Mouse (Mus musculus): ENCODE data around the gene Tmem14c. TPM values are rescaled to one million over a fixed set of nuclear protein-coding genes. Genes with fewer than 3 reads are reported as not detected.

Tmem14c gene
- total and polyA plus RNA-seq, 3 experiments = 140 to 183 (median 178) TPM

GRCm38 (mm10) chr13:41021607-41022006 lies 5.5 kb downstream of the Tmem14c start:
- dilution Hi-C loops (cut with MboI; ENCODE audit: extremely low pct_ligation_motif_present, extremely low pct_unique_long_range_greater_than_20kb, low sequenced_read_pairs) (no loop called here), in situ Hi-C loops (cut with MboI; ENCODE audit: low pct_ligation_motif_present, low pct_unique_long_range_greater_than_20kb, low sequenced_read_pairs) (loop anchor here (25.0 kb wide), 2 partner anchors 216 to 566 kb away; partner anchors contain the start of gene Smim13)
- TF ChIP-seq ETS1 (conservative IDR thresholded peaks at IDR 0.05; ENCODE audit: low read depth, low read length) = no peak
- no peak for TF ChIP-seq SMC3 (IDR thresholded peaks at IDR 0.05; ENCODE audit: low read depth, low read length)
- TF ChIP-seq MXI1 (IDR thresholded peaks at IDR 0.05; ENCODE audit: low read depth, low read length) = no peak
- no peak for TF ChIP-seq POLR2A (IDR thresholded peaks at IDR 0.05; ENCODE audit: low read depth, low read length)
- no peak for TF ChIP-seq CHD2 (IDR thresholded peaks at IDR 0.05; ENCODE audit: low read length)
- TF ChIP-seq JUN (IDR thresholded peaks at IDR 0.05; ENCODE audit: insufficient read depth, low read depth, low read length) = no peak
- TF ChIP-seq BHLHE40 (IDR thresholded peaks at IDR 0.05; ENCODE audit: low read depth, low read length) = no peak
- TF ChIP-seq ELF1 (IDR thresholded peaks at IDR 0.05; ENCODE audit: low read depth, low read length) = no peak
- no peak for TF ChIP-seq MAFK (IDR thresholded peaks at IDR 0.05; ENCODE audit: insufficient replicate concordance, low read length)
- TF ChIP-seq POLR2AphosphoS2 (IDR thresholded peaks at IDR 0.05; ENCODE audit: low read depth, low read length) = no peak
- TF ChIP-seq RCOR1 (conservative IDR thresholded peaks at IDR 0.05; ENCODE audit: low read depth, low read length) = no peak
- TF ChIP-seq MYC (IDR thresholded peaks at IDR 0.05; ENCODE audit: low read depth, low read length) = no peak
- TF ChIP-seq GABPA (IDR thresholded peaks at IDR 0.05; ENCODE audit: insufficient replicate concordance, low read depth, low read length) = no peak
- TF ChIP-seq MEF2A (IDR thresholded peaks at IDR 0.05; ENCODE audit: borderline replicate concordance, low read depth, low read length) = no peak
- H3K36me3 ChIP-seq (replicated peaks in 1 of 2; ENCODE audit: control insufficient read depth in 1 of 2, insufficient read depth in 1 of 2, low read length in 1 of 2) = peaks cover 41 to 70% of the 10 kb centered on the region in 2 experiments
- H3K9ac ChIP-seq (ENCODE audit: insufficient read depth, low read depth) = no peak overlapping the region
- H3K4me1 ChIP-seq (ENCODE audit: control insufficient read depth in 1 of 2, insufficient read depth in 2 of 2) = peaks cover 3 to 22% of the 10 kb centered on the region in 2 experiments; a peak in 3 of 4 replicates
- no peak overlapping the region for H3K27ac ChIP-seq (ENCODE audit: insufficient read depth, low read depth)
- no peak overlapping the region for H3K4me3 ChIP-seq (replicated peaks in 1 of 3; ENCODE audit: low read depth in 2 of 3, low read length in 2 of 3, poor library complexity in 1 of 3)
- no peaks in the 10 kb centered on the region for H3K27me3 ChIP-seq (replicated peaks)
- H3K79me2 ChIP-seq (replicated peaks; ENCODE audit: control insufficient read depth, extremely low read depth, insufficient read depth, poor library complexity, severe bottlenecking) = peaks cover 16% of the 10 kb centered on the region
- no peak overlapping the region for H3K4me2 ChIP-seq (ENCODE audit: insufficient read depth, low read depth, poor library complexity, severe bottlenecking)
- H3K9me3 ChIP-seq (replicated peaks; ENCODE audit: low read length) = no peaks in the 10 kb centered on the region
- no peak for DNase-seq (ENCODE audit: extremely low read depth)

- H3K4me2 ChIP-seq (ENCODE audit: insufficient read depth, low read depth, poor library complexity, severe bottlenecking) = no peak overlapping the region
- no peak overlapping the region for H3K4me3 ChIP-seq (replicated peaks in 1 of 3; ENCODE audit: low read depth in 2 of 3, low read length in 2 of 3, poor library complexity in 1 of 3)
- in situ Hi-C loops (cut with MboI; ENCODE audit: low pct_ligation_motif_present, low pct_unique_long_range_greater_than_20kb, low sequenced_read_pairs) (loop anchor here (25.0 kb wide), 2 partner anchors 215 to 565 kb away; partner anchors contain the start of gene Smim13), dilution Hi-C loops (cut with MboI; ENCODE audit: extremely low pct_ligation_motif_present, extremely low pct_unique_long_range_greater_than_20kb, low sequenced_read_pairs) (no loop called here)
- no peak for TF ChIP-seq KAT2A (IDR thresholded peaks at IDR 0.05; ENCODE audit: insufficient replicate concordance, low read length)
- TF ChIP-seq MXI1 (IDR thresholded peaks at IDR 0.05; ENCODE audit: low read depth, low read length) = no peak
- no peak for TF ChIP-seq ELF1 (IDR thresholded peaks at IDR 0.05; ENCODE audit: low read depth, low read length)
- TF ChIP-seq POLR2A (IDR thresholded peaks at IDR 0.05; ENCODE audit: low read depth, low read length) = no peak
- TF ChIP-seq CHD1 (IDR thresholded peaks at IDR 0.05; ENCODE audit: low read depth, low read length) = no peak
- no peak for TF ChIP-seq RAD21 (IDR thresholded peaks at IDR 0.05; ENCODE audit: low read depth, low read length)
- no peak for TF ChIP-seq USF2 (conservative IDR thresholded peaks at IDR 0.05; ENCODE audit: low read depth, low read length)
- no peak for TF ChIP-seq E2F4 (IDR thresholded peaks at IDR 0.05; ENCODE audit: insufficient replicate concordance, low read depth, low read length)
- TF ChIP-seq RCOR1 (conservative IDR thresholded peaks at IDR 0.05; ENCODE audit: low read depth, low read length) = no peak
- TF ChIP-seq SIN3A (IDR thresholded peaks at IDR 0.05; ENCODE audit: low read length) = no peak
- no peak for TF ChIP-seq TCF12 (IDR thresholded peaks at IDR 0.05; ENCODE audit: low read depth, low read length)
- TF ChIP-seq NRF1 (IDR thresholded peaks at IDR 0.05; ENCODE audit: low read depth, low read length) = no peak
- no peak for TF ChIP-seq SMC3 (IDR thresholded peaks at IDR 0.05; ENCODE audit: low read depth, low read length)
- TF ChIP-seq CTCF (conservative IDR thresholded peaks at IDR 0.05 in 1 of 2, IDR thresholded peaks at IDR 0.05 in 1 of 2; ENCODE audit: low read depth in 2 of 2, low read length in 2 of 2) = no peak
- peaks cover 11% of the 10 kb centered on the region for H3K79me2 ChIP-seq (replicated peaks; ENCODE audit: control insufficient read depth, extremely low read depth, insufficient read depth, poor library complexity, severe bottlenecking)
- H3K27me3 ChIP-seq (replicated peaks) = no peaks in the 10 kb centered on the region
- peaks cover 3 to 20% of the 10 kb centered on the region in 2 experiments; a peak in 3 of 4 replicates for H3K4me1 ChIP-seq (ENCODE audit: control insufficient read depth in 1 of 2, insufficient read depth in 2 of 2)
- no peak for DNase-seq (ENCODE audit: extremely low read depth)
- H3K9ac ChIP-seq (ENCODE audit: insufficient read depth, low read depth) = no peak overlapping the region
- H3K36me3 ChIP-seq (replicated peaks in 1 of 2; ENCODE audit: control insufficient read depth in 1 of 2, insufficient read depth in 1 of 2, low read length in 1 of 2) = peaks cover 41 to 70% of the 10 kb centered on the region in 2 experiments
- no peak overlapping the region for H3K27ac ChIP-seq (ENCODE audit: insufficient read depth, low read depth)
- no peaks in the 10 kb centered on the region for H3K9me3 ChIP-seq (replicated peaks; ENCODE audit: low read length)
Measured at GRCm38 (mm10) chr13:41022099-41022498, 6.0 kb downstream of the Tmem14c start.

Data from CH12.LX (cell line).